Mouse (Mus musculus): ENCODE results near the gene Ndufaf2.

- no peak for TF ChIP-seq CTCF (IDR thresholded peaks at IDR 0.05; ENCODE audit: extremely low read depth, insufficient read length, insufficient replicate concordance, low read depth, low read length)
- TF ChIP-seq POLR2A (IDR thresholded peaks at IDR 0.05; ENCODE audit: low read depth, low read length) = no peak
Measured at GRCm38 (mm10) chr13:108138403-108138977, 19.9 kb downstream of the Ndufaf2 start.

Data from small intestine, adult 2 months (tissue).